Mouse (Mus musculus) small intestine, adult 2 months (tissue): ENCODE measurements around the gene Nup210l.

Experiments used
- CTCF ChIP-seq: fragments of 200-500 bp; IDR thresholded peaks from 2 replicates; pipeline ENCODE4 v1.5.1; 2012; ENCODE audit warnings: low read depth, mild to moderate bottlenecking, control low read depth, inconsistent platforms, low read length, moderate library complexity, mixed read lengths; ENCODE audit not compliant: insufficient replicate concordance, insufficient read length; ENCODE audit errors: extremely low read depth
- POLR2A ChIP-seq: fragments of 200-500 bp; IDR thresholded peaks from 2 replicates; pipeline ENCODE4 v1.6.1; 2012; ENCODE audit warnings: low read depth, mild to moderate bottlenecking, control low read depth, inconsistent platforms, low read length, moderate library complexity

GRCm38 (mm10) chr3:90102239-90102638, 1.7 kb upstream of the Nup210l start:
- TF ChIP-seq CTCF = no peak
- no peak for TF ChIP-seq POLR2A
